Mouse (Mus musculus) E14TG2a.4 (cell line): ENCODE measurements around the gene Gm21411.
"Not testable (repeated sequence)": the region's sequence is repeated elsewhere in the genome, so short reads cannot be mapped to it uniquely, and the experiment has no call there.

Source experiments
- CTCF ChIP-seq: conservative IDR thresholded peaks from 2 replicates; pipeline ENCODE4 v1.5.1; 2014; ENCODE audit warnings: low read length
- POU5F1 ChIP-seq: IDR thresholded peaks from 2 replicates; pipeline ENCODE4 v1.6.1; 2014; ENCODE audit warnings: low read length, borderline replicate concordance

DNA sequence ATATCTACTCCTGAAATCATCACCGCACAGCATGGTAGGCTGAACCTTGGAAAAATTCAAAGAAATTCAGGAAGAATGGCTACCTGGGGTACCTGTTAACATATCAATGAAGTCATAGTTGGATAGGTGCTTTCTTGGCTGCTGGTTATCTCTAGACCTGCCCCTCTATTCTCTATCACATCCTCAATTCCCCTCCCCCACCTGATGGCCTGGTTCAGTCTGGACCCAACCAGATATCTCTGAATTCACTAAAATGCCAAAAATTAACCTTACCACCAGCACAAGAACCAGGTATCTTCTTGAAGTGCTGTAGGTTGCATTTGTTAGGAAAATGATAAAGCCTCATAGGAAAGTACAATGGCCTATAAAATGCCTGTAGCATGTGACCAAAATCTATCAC is 1.3 kb downstream of the Gm21411 start:
- TF ChIP-seq CTCF, result not testable (repeated sequence)
- TF ChIP-seq POU5F1, result peak; percentile 81
